Mouse (Mus musculus) heart, embryonic 13.5 days (tissue): ENCODE results near the gene Fbxw4. TPM values are rescaled to one million over a fixed set of nuclear protein-coding genes. Genes with fewer than 3 reads are reported as not detected.

Experiments
- ATAC-seq: fragments of 200-750 bp; cut with Nextera tagmentation; 2 replicates; pipeline ENCODE4 v1.8.0; 2017; ENCODE audit warnings: moderate TSS enrichment; ENCODE audit not compliant: insufficient number of reproducible peaks, low FRiP score, low TSS enrichment; ENCODE audit errors: extremely low read depth
- H3K27ac ChIP-seq: fragments of 300-500 bp; sonication (generic); replicated peaks from 2 replicates; pipeline ENCODE4 v1.5.1; 2015; ENCODE audit warnings: moderate library complexity, mild to moderate bottlenecking, inconsistent platforms
- H3K27me3 ChIP-seq: fragments of 300-500 bp; sonication (generic); replicated peaks from 2 replicates; pipeline ENCODE4 v1.6.1; 2015; ENCODE audit warnings: mild to moderate bottlenecking, inconsistent platforms
- H3K36me3 ChIP-seq: fragments of 300-500 bp; sonication (generic); 2 replicates; pipeline ENCODE4 v1.6.1; 2015; ENCODE audit warnings: mild to moderate bottlenecking, inconsistent platforms
- H3K4me1 ChIP-seq: fragments of 300-500 bp; sonication (generic); 2 replicates; pipeline ENCODE4 v1.6.1; 2015; ENCODE audit warnings: inconsistent platforms
- H3K4me2 ChIP-seq: fragments of 300-500 bp; sonication (generic); 2 replicates; pipeline ENCODE4 v1.6.1; 2015; ENCODE audit warnings: inconsistent platforms, mild to moderate bottlenecking, moderate library complexity
- H3K4me3 ChIP-seq: fragments of 300-500 bp; sonication (generic); 2 replicates; pipeline ENCODE4 v1.5.1; 2015; ENCODE audit warnings: moderate library complexity, mild to moderate bottlenecking, inconsistent platforms
- H3K9ac ChIP-seq: fragments of 300-500 bp; sonication (generic); 2 replicates; pipeline ENCODE4 v1.6.1; 2015; ENCODE audit warnings: inconsistent platforms, mild to moderate bottlenecking, moderate library complexity
- H3K9me3 ChIP-seq: fragments of 300-500 bp; sonication (generic); 2 replicates; pipeline ENCODE4 v1.6.1; 2016; ENCODE audit warnings: inconsistent platforms
- WGBS: fragments of 180-500 bp; shearing (Covaris S2); methylation state at CpG from one replicate; pipeline ENCODE4 v1.1.7; 2015; ENCODE audit warnings: mixed read lengths; 5-methylcytosine and 5-hydroxymethylcytosine counted together
- polyA plus RNA-seq: library from polyadenylated mRNA; unstranded; fragments of >200 nt; fragmentation: Nextera tagmentation; extraction: Ambion mirVana; gene quantifications from 2 replicates; pipeline ENCODE4 v1.2.1, GENCODE M21; 2015

Gene Fbxw4
- polyA plus RNA-seq, 1 experiment from 2014 or later, result 3.3 TPM

- no peaks in the 10 kb centered on the region for H3K9me3 ChIP-seq
- H3K9ac ChIP-seq, result no peak overlapping the region
- WGBS, result 69% methylated on average over 6 of the region's 6 CpGs
- no peak overlapping the region for H3K4me2 ChIP-seq
- H3K27ac ChIP-seq, result no peak overlapping the region
- H3K4me3 ChIP-seq, result no peak overlapping the region
- H3K27me3 ChIP-seq, result no peaks in the 10 kb centered on the region
- peaks cover 22% of the 10 kb centered on the region for H3K4me1 ChIP-seq
- H3K36me3 ChIP-seq, result peaks cover 70% of the 10 kb centered on the region
- ATAC-seq, result no peak
Observed at GRCm38 (mm10) chr19:45628649-45629048, 31.5 kb downstream of the Fbxw4 start.

GRCm38 (mm10) chr19:45627036-45627435 is 33.1 kb downstream of the Fbxw4 start:
- 12% methylated on average over 3 of the region's 3 CpGs for WGBS
- ATAC-seq, result no peak
- no peak overlapping the region for H3K4me3 ChIP-seq
- H3K9me3 ChIP-seq, result no peaks in the 10 kb centered on the region
- H3K36me3 ChIP-seq, result peaks cover 70% of the 10 kb centered on the region
- H3K27ac ChIP-seq, result no peak overlapping the region
- H3K4me2 ChIP-seq, result no peak overlapping the region
- peaks cover 18% of the 10 kb centered on the region for H3K4me1 ChIP-seq
- H3K9ac ChIP-seq, result no peak overlapping the region
- H3K27me3 ChIP-seq, result no peaks in the 10 kb centered on the region

- no peak for ATAC-seq
- H3K36me3 ChIP-seq, result peaks cover 63% of the 10 kb centered on the region
Observed at GRCm38 (mm10) chr19:45623710-45624109, 36.4 kb downstream of the Fbxw4 start.

GRCm38 (mm10) chr19:45622144-45622543 is 38.0 kb downstream of the Fbxw4 start:
- Histone ChIP-seq H3K4me1 (0 out of 2 replicates have a peak, but pooled peaks cover 3% of the 10 kb centered on the region), H3K4me3 (no peak overlapping the region), H3K27ac (no peak overlapping the region), H3K36me3 (peaks cover 55% of the 10 kb centered on the region), H3K4me2 (no peak overlapping the region), H3K9ac (no peak overlapping the region), H3K9me3 (no peaks in the 10 kb centered on the region), H3K27me3 (no peaks in the 10 kb centered on the region)
- ATAC-seq, result no peak
- WGBS, result 63% methylated on average over 5 of the region's 5 CpGs

More at GRCm38 (mm10) chr19:45623710-45624109, 36.4 kb downstream of the Fbxw4 start:
- Histone ChIP-seq H3K27ac (no peak overlapping the region), H3K9ac (no peak overlapping the region), H3K4me1 (no peaks in the 10 kb centered on the region), H3K9me3 (no peaks in the 10 kb centered on the region), H3K4me2 (no peak overlapping the region), H3K27me3 (no peaks in the 10 kb centered on the region), H3K4me3 (no peak overlapping the region)
- 67% methylated on average over 4 of the region's 4 CpGs for WGBS

GRCm38 (mm10) chr19:45621061-45621460 is 39.1 kb downstream of the Fbxw4 start:
- Histone ChIP-seq H3K4me2 (no peak overlapping the region), H3K9ac (no peak overlapping the region), H3K4me1 (peaks cover 4% of the 10 kb centered on the region; the same call in 1 of the 2 replicates), H3K27ac (no peak overlapping the region), H3K4me3 (no peak overlapping the region), H3K9me3 (no peaks in the 10 kb centered on the region), H3K27me3 (no peaks in the 10 kb centered on the region), H3K36me3 (peaks cover 47% of the 10 kb centered on the region)
- 68% methylated on average over 7 of the region's 7 CpGs for WGBS
- no peak for ATAC-seq

GRCm38 (mm10) chr19:45619744-45620501 is 40.2 kb downstream of the Fbxw4 start:
- Histone ChIP-seq H3K4me3 (no peak overlapping the region), H3K27ac (no peak overlapping the region), H3K9me3 (no peaks in the 10 kb centered on the region), H3K27me3 (no peaks in the 10 kb centered on the region), H3K4me2 (no peak overlapping the region), H3K4me1 (peaks cover 15% of the 10 kb centered on the region), H3K9ac (no peak overlapping the region), H3K36me3 (peaks cover 37% of the 10 kb centered on the region)
- no peak for ATAC-seq
- 82% methylated on average over 14 of the region's 14 CpGs for WGBS

- Histone ChIP-seq H3K36me3 (peaks cover 32% of the 10 kb centered on the region), H3K9ac (no peak overlapping the region), H3K4me2 (no peak overlapping the region), H3K4me3 (no peak overlapping the region), H3K27ac (no peak overlapping the region), H3K4me1 (peaks cover 18% of the 10 kb centered on the region), H3K9me3 (no peaks in the 10 kb centered on the region), H3K27me3 (no peaks in the 10 kb centered on the region)
- WGBS, result 74% methylated on average over 6 of the region's 6 CpGs
- no peak for ATAC-seq
Observed at GRCm38 (mm10) chr19:45618184-45618583, 41.9 kb downstream of the Fbxw4 start.

GRCm38 (mm10) chr19:45616735-45617134 is 43.4 kb downstream of the Fbxw4 start:
- Histone ChIP-seq H3K9me3 (no peaks in the 10 kb centered on the region), H3K36me3 (peaks cover 25% of the 10 kb centered on the region), H3K9ac (no peak overlapping the region), H3K27ac (no peak overlapping the region), H3K27me3 (no peaks in the 10 kb centered on the region), H3K4me2 (no peak overlapping the region), H3K4me1 (peaks cover 18% of the 10 kb centered on the region), H3K4me3 (no peak overlapping the region)
- ATAC-seq, result no peak
- 53% methylated on average over 7 of the region's 7 CpGs for WGBS

GRCm38 (mm10) chr19:45616214-45616518 is 43.9 kb downstream of the Fbxw4 start:
- no peak overlapping the region for H3K4me3 ChIP-seq
- H3K36me3 ChIP-seq, result peaks cover 26% of the 10 kb centered on the region
- ATAC-seq, result no peak
- peaks cover 18% of the 10 kb centered on the region for H3K4me1 ChIP-seq
- H3K9me3 ChIP-seq, result no peaks in the 10 kb centered on the region
- 77% methylated on average over 4 of the region's 4 CpGs for WGBS
- no peak overlapping the region for H3K27ac ChIP-seq
- no peaks in the 10 kb centered on the region for H3K27me3 ChIP-seq
- no peak overlapping the region for H3K4me2 ChIP-seq
- H3K9ac ChIP-seq, result no peak overlapping the region

GRCm38 (mm10) chr19:45615415-45616213 is 44.5 kb downstream of the Fbxw4 start:
- WGBS, result 76% methylated on average over 12 of the region's 12 CpGs
- peaks cover 29% of the 10 kb centered on the region for H3K36me3 ChIP-seq
- H3K4me2 ChIP-seq, result no peak overlapping the region
- peaks cover 23% of the 10 kb centered on the region for H3K4me1 ChIP-seq
- no peaks in the 10 kb centered on the region for H3K9me3 ChIP-seq
- no peak for ATAC-seq
- H3K9ac ChIP-seq, result peak overlapping the region; percentile 44; the same call in 1 of the 2 replicates
- H3K27ac ChIP-seq, result no peak overlapping the region
- H3K4me3 ChIP-seq, result no peak overlapping the region
- H3K27me3 ChIP-seq, result no peaks in the 10 kb centered on the region

GRCm38 (mm10) chr19:45614928-45615327 is 45.2 kb downstream of the Fbxw4 start:
- WGBS, result 74% methylated on average over 3 of the region's 3 CpGs

More at GRCm38 (mm10) chr19:45614928-45615327, 45.2 kb downstream of the Fbxw4 start:
- no peak overlapping the region for H3K27ac ChIP-seq
- H3K9ac ChIP-seq, result peak overlapping the region; percentile 16
- H3K4me2 ChIP-seq, result no peak overlapping the region
- no peak overlapping the region for H3K4me3 ChIP-seq
- peaks cover 27% of the 10 kb centered on the region for H3K4me1 ChIP-seq
- H3K9me3 ChIP-seq, result no peaks in the 10 kb centered on the region
- ATAC-seq, result no peak
- peaks cover 25% of the 10 kb centered on the region for H3K36me3 ChIP-seq
- H3K27me3 ChIP-seq, result no peaks in the 10 kb centered on the region
